Comparison of ENCODE assay signal across 8 mouse cellular contexts in the genomic region with DNA sequence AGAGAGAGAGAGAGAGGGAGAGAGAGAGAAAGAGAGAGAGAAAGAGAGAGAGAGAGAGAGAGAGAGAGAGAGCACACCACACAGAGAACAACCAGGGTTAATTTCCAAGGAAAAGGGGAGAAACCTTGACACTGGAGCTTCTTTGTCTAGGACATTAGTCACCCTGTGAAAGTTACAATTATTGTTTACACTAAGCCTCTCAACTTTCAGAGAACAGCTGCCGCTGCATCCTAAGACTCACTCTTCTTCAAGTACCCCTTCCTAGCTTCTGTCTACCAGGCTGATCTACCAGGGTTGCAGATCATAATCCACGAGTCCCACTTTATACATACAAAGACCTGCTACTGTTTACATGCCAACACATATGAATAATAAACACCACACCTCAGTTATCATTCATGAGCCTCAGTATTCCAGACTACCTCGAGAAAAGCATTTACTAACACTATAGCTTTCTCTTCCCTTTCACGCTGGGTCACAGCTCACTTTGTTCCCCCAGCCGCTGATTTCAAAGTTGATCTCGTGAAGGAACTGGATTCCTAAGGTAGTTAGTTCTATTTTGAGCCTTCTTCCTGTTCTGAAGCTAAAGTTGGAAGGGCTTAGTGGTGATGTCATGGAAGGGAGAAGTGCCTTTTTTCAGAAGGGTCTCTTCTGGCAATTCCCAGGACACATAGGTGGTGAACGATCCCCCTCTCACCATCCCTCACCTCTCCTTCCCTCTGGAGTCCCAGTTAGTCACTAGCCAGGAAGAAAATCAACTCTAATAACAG.
DNase-seq lines count a peak whose midpoint lies in the region; ATAC-seq and TF ChIP-seq lines count a peak whose summit lies in the region.

No protein-coding gene starts in this region.

- H3K4me3 ChIP-seq in hindbrain, embryonic 10.5 days, result peak overlapping the region; percentile 89
- peak overlapping the region; percentile 79 for H3K4me3 ChIP-seq in midbrain, embryonic 12.5 days

- peak overlapping the region; percentile 66 for H3K4me2 ChIP-seq in midbrain, embryonic 12.5 days (replicated peaks)

- H3K27ac ChIP-seq in hindbrain, embryonic 10.5 days, result no peak overlapping the region
- H3K27ac ChIP-seq in midbrain, embryonic 12.5 days (replicated peaks), result no peak overlapping the region

- no peak for ATAC-seq in CD4-positive, CD25-positive, alpha-beta regulatory T cell, adult 4 months
- ATAC-seq in midbrain, embryonic 12.5 days (ENCODE audit: low FRiP score, low read depth), result no peak

- H3K27me3 ChIP-seq in hindbrain, embryonic 10.5 days (ENCODE audit: insufficient read depth, poor library complexity, severe bottlenecking), result peaks cover 5% of the 10 kb centered on the region; the same call in 1 of the 2 replicates
- no peaks in the 10 kb centered on the region for H3K27me3 ChIP-seq in midbrain, embryonic 12.5 days

- H3K9ac ChIP-seq in midbrain, embryonic 12.5 days (replicated peaks), result peak overlapping the region; percentile 81

- H3K36me3 ChIP-seq in hindbrain, embryonic 10.5 days, result peaks cover 6% of the 10 kb centered on the region; the same call in 1 of the 2 replicates
- H3K36me3 ChIP-seq in midbrain, embryonic 12.5 days, result peaks cover 4% of the 10 kb centered on the region; the same call in 1 of the 2 replicates

- peak; percentile 5 for DNase-seq in CD4-positive, CD25-positive, alpha-beta regulatory T cell, adult 2 months (ENCODE audit: low read depth, low spot score)
- DNase-seq in brain, embryonic 14.5 days (ENCODE audit: low read depth), result peak; percentile 19
- no peak for DNase-seq in hindbrain, embryonic 10.5 days (ENCODE audit: low spot score)
- no peak for DNase-seq in urinary bladder, postnatal 4 days (ENCODE audit: low spot score in 2 of 2)
- no peak for DNase-seq in ovary, postnatal 10 days (ENCODE audit: low spot score)
- no peak for DNase-seq in layer of hippocampus, postnatal 14 days (ENCODE audit: low spot score in 2 of 2)

- no peak for TF ChIP-seq CTCF in brain, embryonic 14.5 days (IDR thresholded peaks at IDR 0.05; ENCODE audit: borderline replicate concordance, extremely low read depth, insufficient read depth, insufficient read length)

- TF ChIP-seq POLR2A in brain, embryonic 14.5 days (IDR thresholded peaks at IDR 0.05; ENCODE audit: borderline replicate concordance, extremely low read depth, insufficient read depth, insufficient read length, poor library complexity, severe bottlenecking), result no peak

- H3K4me1 ChIP-seq in hindbrain, embryonic 10.5 days (replicated peaks), result peaks cover 30% of the 10 kb centered on the region
- H3K4me1 ChIP-seq in midbrain, embryonic 12.5 days, result peaks cover 28% of the 10 kb centered on the region

- WGBS in hindbrain, embryonic 10.5 days, result 52% methylated on average over 7 of the region's 7 CpGs
- WGBS in midbrain, embryonic 12.5 days, result 47% methylated on average over 7 of the region's 7 CpGs

- H3K9me3 ChIP-seq in hindbrain, embryonic 10.5 days, result no peaks in the 10 kb centered on the region
- no peaks in the 10 kb centered on the region for H3K9me3 ChIP-seq in midbrain, embryonic 12.5 days

Comparison
In these comparisons a context has a peak if more than half of its experiments do, and no peak if none do; other contexts are left out.
1. DNase-seq: peak in CD4-positive, CD25-positive, alpha-beta regulatory T cell, adult 2 months (single experiment) and brain, embryonic 14.5 days (single experiment); none in hindbrain, embryonic 10.5 days (single experiment), urinary bladder, postnatal 4 days (0 of 2), ovary, postnatal 10 days (single experiment) and layer of hippocampus, postnatal 14 days (0 of 2).